Comparison of ENCODE assay signal across 15 mouse cellular contexts in genomic region chr6:52692451-52693063, GRCm38 (mm10). TPM values are rescaled to one million over a fixed set of nuclear protein-coding genes. Genes with fewer than 3 reads are reported as not detected.
DNase-seq lines count a peak whose midpoint lies in the region; ATAC-seq and TF ChIP-seq lines count a peak whose summit lies in the region.
"Had no signal": no experiment of that assay in that cellular context is flagged by ENCODE, and none has a peak within 500 bp of the region (broad histone marks: within the 10 kb centered on the region; RNA-seq: fewer than 3 reads in every experiment).

No protein-coding gene starts in this region.

- no peak overlapping the region for H3K27ac ChIP-seq in left cerebral cortex, adult 2 months
- H3K27ac ChIP-seq: hindbrain, embryonic 12.5 days; limb, embryonic 13.5 days; macrophage had no signal

- ATAC-seq in megakaryocyte-erythroid progenitor cell, adult 5-6 weeks (replicated peaks; ENCODE audit: low FRiP score, low TSS enrichment, poor library complexity, severe bottlenecking) = peak; percentile 88

- no peak for TF ChIP-seq CTCF in left cerebral cortex, adult 2 months (IDR thresholded peaks at IDR 0.05)

- H3K4me3 ChIP-seq in left cerebral cortex, adult 2 months = no peak overlapping the region
- H3K4me3 ChIP-seq: hindbrain, embryonic 12.5 days; limb, embryonic 13.5 days had no signal

- intact Hi-C loops in left cerebral cortex, postnatal 4 days (cut with DNase I) = no loop called here
- intact Hi-C loops in left cerebral cortex, adult 2 months (cut with DNase I) = no loop called here

- peak; percentile 55 for DNase-seq in left cerebral cortex, postnatal 4 days
- DNase-seq in left cerebral cortex, adult 2 months (ENCODE audit: extremely low spot score in 1 of 2, low spot score in 2 of 2) = no peak
- peak; percentile 36 to 50 for DNase-seq in adrenal gland, adult 18-20 months (ENCODE audit: low spot score in 2 of 2)
- peak; percentile 73 to 78 for DNase-seq in adrenal gland, postnatal 36 days
- DNase-seq in right cerebral cortex, postnatal 4 days = no peak
- DNase-seq in kidney, adult 18-20 months = no peak
- DNase-seq: cerebellum, adult 11 months; kidney, adult 8-10 months; lung, adult 18-20 months; right cerebral cortex, postnatal 25 days; thymus, postnatal 14 days had no signal

RNA-seq across cellular contexts. Expression of gene Tax1bp1, which starts 21.0 kb away (rescaled TPM):
- total RNA-seq in left cerebral cortex, postnatal 4 days (2021) = 100 to 1,000 TPM; 106 to 109 TPM
- 100 to 1,000 TPM; 122 to 136 TPM for total RNA-seq in left cerebral cortex, adult 2 months (2021)
- 100 to 1,000 TPM; 165 to 203 TPM for total RNA-seq in adrenal gland, adult 18-20 months (2021)
- total RNA-seq in adrenal gland, postnatal 36 days (2021) = 100 to 1,000 TPM; 186 to 191 TPM
- 66.9 and 80.3 TPM in 2 replicates for total RNA-seq in megakaryocyte-erythroid progenitor cell, adult 5-6 weeks (2014; fragmentation: Nextera tagmentation)
- 175 and 200 TPM in 2 replicates for total RNA-seq in megakaryocyte-erythroid progenitor cell, adult 5-6 weeks (2017)

RNA-seq across cellular contexts. Expression of gene Hibadh, which starts 52.4 kb away (rescaled TPM):
- total RNA-seq in left cerebral cortex, postnatal 4 days (2021) = 10 to 100 TPM; 31.2 to 32.2 TPM
- total RNA-seq in left cerebral cortex, adult 2 months (2021) = 10 to 100 TPM; 46.5 to 49.3 TPM
- total RNA-seq in adrenal gland, adult 18-20 months (2021) = 100 to 1,000 TPM; 181 to 189 TPM
- 100 to 1,000 TPM; 159 to 203 TPM for total RNA-seq in adrenal gland, postnatal 36 days (2021)
- total RNA-seq in megakaryocyte-erythroid progenitor cell, adult 5-6 weeks (2014; fragmentation: Nextera tagmentation) = 50.1 and 72.1 TPM in 2 replicates
- total RNA-seq in megakaryocyte-erythroid progenitor cell, adult 5-6 weeks (2017) = 54.8 and 58.5 TPM in 2 replicates

Comparison
In these comparisons a context has a peak if more than half of its experiments do, and no peak if none do; other contexts are left out.
1. DNase-seq: peak in left cerebral cortex, postnatal 4 days (single experiment), adrenal gland, adult 18-20 months (2 of 2) and adrenal gland, postnatal 36 days (2 of 2); none in left cerebral cortex, adult 2 months (0 of 2), right cerebral cortex, postnatal 4 days (single experiment) and kidney, adult 18-20 months (single experiment).